Mouse (Mus musculus): ENCODE measurements around the gene Ndufv3. TPM values are rescaled to one million over a fixed set of nuclear protein-coding genes. Genes with fewer than 3 reads are reported as not detected.
A peak's percentile ranks its signal among the peaks of the same experiment; 100 is the strongest.
"Not testable (repeated sequence)": the region's sequence is repeated elsewhere in the genome, so short reads cannot be mapped to it uniquely, and the experiment has no call there.

The Ndufv3 gene
- polyA plus RNA-seq, 1 experiment from 2014 or later = 273 TPM

GRCm38 (mm10) chr17:31519344-31519945, 470 bp upstream of the Ndufv3 start:
- no peaks in the 10 kb centered on the region for H3K9me3 ChIP-seq (replicated peaks)
- no peak overlapping the region for H3K9ac ChIP-seq
- H3K4me1 ChIP-seq = peaks cover 18% of the 10 kb centered on the region
- peak overlapping the region; percentile 74 for H3K4me3 ChIP-seq
- peak overlapping the region; percentile 70 for H3K27ac ChIP-seq
- H3K4me2 ChIP-seq (replicated peaks) = peak overlapping the region; percentile 58
- ATAC-seq (ENCODE audit: low FRiP score) = peak; percentile 47
- H3K36me3 ChIP-seq = peaks cover 9% of the 10 kb centered on the region
- 5% methylated on average over 7 of the region's 7 CpGs for WGBS
- no peaks in the 10 kb centered on the region for H3K27me3 ChIP-seq

GRCm38 (mm10) chr17:31520895-31521294, 980 bp downstream of the Ndufv3 start:
- peak; percentile 14; the same call in 1 of the 2 replicates for ATAC-seq (ENCODE audit: low FRiP score)
- Histone ChIP-seq H3K9ac (peak overlapping the region; percentile 78), H3K36me3 (peaks cover 11% of the 10 kb centered on the region), H3K27ac (no peak overlapping the region), H3K4me3 (peak overlapping the region; percentile 74), H3K9me3 (replicated peaks) (no peaks in the 10 kb centered on the region), H3K27me3 (no peaks in the 10 kb centered on the region), H3K4me1 (peaks cover 16% of the 10 kb centered on the region), H3K4me2 (replicated peaks) (peak overlapping the region; percentile 58)
- 19% methylated on average over 3 of the region's 3 CpGs for WGBS

GRCm38 (mm10) chr17:31521948-31522347, 2.0 kb downstream of the Ndufv3 start:
- Histone ChIP-seq H3K9me3 (replicated peaks) (no peaks in the 10 kb centered on the region), H3K4me1 (peaks cover 16% of the 10 kb centered on the region), H3K27ac (peak overlapping the region; percentile 48; the same call in 1 of the 2 replicates), H3K4me3 (no peak overlapping the region), H3K36me3 (peaks cover 17% of the 10 kb centered on the region), H3K4me2 (replicated peaks) (peak overlapping the region; percentile 58; the same call in 1 of the 2 replicates), H3K9ac (no peak overlapping the region), H3K27me3 (no peaks in the 10 kb centered on the region)
- ATAC-seq (ENCODE audit: low FRiP score) = no peak
- WGBS = 84% methylated on average over 6 of the region's 6 CpGs

DNA sequence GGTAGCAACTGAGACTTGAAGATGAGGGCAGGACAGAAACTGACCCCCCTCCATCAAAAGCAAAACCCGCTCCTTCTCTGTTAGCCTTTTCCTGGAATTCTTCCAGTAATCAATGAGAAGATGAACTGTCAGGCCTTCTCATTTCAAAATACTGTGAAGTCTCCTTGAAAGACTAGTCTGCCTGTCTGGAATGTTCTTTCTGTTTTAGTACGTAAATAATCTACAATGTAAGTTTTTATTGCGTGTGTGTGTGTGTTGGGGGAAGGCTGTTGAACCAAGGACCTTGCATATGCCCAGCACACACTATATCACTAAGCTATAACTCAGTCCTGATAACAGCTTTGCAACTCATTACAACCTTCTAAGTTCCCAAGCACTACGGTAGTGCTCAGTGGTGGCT, 5.2 kb downstream of the Ndufv3 start:
- Histone ChIP-seq H3K27me3 (no peaks in the 10 kb centered on the region), H3K27ac (no peak overlapping the region), H3K9ac (no peak overlapping the region), H3K4me3 (no peak overlapping the region), H3K4me2 (replicated peaks) (no peak overlapping the region), H3K4me1 (peaks cover 19% of the 10 kb centered on the region), H3K9me3 (replicated peaks) (no peaks in the 10 kb centered on the region), H3K36me3 (peaks cover 38% of the 10 kb centered on the region)
- no peak for ATAC-seq (ENCODE audit: low FRiP score)
- WGBS = 96% methylated on average over 4 of the region's 4 CpGs

DNA sequence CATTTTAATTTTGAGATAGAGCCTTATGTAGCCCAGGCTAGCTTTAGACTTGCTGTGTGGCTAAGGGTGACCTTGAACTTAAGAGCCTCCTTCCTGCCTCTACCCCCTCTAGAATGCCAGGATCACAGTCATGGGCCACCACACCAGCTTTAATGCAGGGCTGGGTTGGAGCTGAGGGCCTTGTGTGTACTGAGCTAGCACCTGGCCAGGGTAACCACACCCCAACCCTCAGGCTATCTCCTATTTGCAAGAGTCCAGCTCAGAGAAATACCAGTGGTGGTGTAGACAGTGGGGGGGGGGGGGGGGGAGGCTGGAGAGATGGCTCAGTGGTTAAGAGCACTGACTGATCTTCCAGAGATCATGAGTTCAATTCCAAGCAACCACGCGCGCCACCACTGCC, 5.9 kb downstream of the Ndufv3 start:
- 98% methylated on average over 3 of the region's 3 CpGs for WGBS
- Histone ChIP-seq H3K9me3 (replicated peaks) (no peaks in the 10 kb centered on the region), H3K36me3 (peaks cover 41% of the 10 kb centered on the region), H3K27ac (no peak overlapping the region), H3K4me3 (no peak overlapping the region), H3K27me3 (no peaks in the 10 kb centered on the region), H3K4me1 (peaks cover 16% of the 10 kb centered on the region), H3K9ac (no peak overlapping the region), H3K4me2 (replicated peaks) (no peak overlapping the region)
- ATAC-seq (ENCODE audit: low FRiP score) = no peak

GRCm38 (mm10) chr17:31529314-31529713, 9.4 kb downstream of the Ndufv3 start:
- Histone ChIP-seq H3K9ac (no peak overlapping the region), H3K4me1 (0 out of 2 replicates have a peak, but pooled peaks cover 3% of the 10 kb centered on the region), H3K27me3 (no peaks in the 10 kb centered on the region), H3K36me3 (peaks cover 41% of the 10 kb centered on the region), H3K9me3 (replicated peaks) (no peaks in the 10 kb centered on the region), H3K4me2 (replicated peaks) (no peak overlapping the region), H3K27ac (no peak overlapping the region), H3K4me3 (no peak overlapping the region)
- 25% methylated on average over 15 of the region's 15 CpGs for WGBS
- ATAC-seq (ENCODE audit: low FRiP score) = no peak

DNA sequence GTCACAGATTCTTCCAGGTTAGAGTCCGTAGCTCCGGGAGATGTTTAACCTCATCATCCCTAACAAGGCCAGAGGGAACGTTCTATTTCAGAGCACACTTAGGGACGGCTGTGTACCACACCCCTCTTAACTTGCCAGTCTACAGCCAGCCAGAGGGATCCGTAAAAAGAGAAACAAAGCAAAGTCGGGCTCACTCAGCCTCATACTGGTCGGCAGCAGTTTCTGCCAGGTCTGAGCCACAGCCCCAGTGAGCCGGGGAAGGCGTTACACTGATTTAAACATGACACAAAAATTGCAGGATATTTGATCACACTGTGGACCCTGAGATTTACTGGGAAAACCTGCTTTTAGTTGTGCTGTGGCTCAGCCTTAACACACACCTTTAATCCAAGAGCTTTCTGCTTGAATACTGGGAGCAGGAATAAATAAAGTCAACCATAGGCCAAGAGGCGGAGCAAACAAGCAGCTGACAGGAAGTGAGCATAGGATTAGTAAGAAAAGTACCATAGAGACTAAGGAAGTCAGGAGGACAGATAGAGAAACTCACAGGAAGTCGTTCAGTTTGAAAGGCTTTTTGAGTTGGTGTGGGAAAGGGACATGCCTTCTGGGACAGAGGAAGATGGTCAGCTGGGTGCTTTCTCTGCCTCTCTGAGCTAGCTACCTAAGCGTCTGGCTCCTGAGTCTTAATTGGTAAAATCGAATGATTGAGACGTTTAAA, 11.7 kb downstream of the Ndufv3 start:
- no peak overlapping the region for H3K4me3 ChIP-seq
- H3K36me3 ChIP-seq = peaks cover 37% of the 10 kb centered on the region
- no peak overlapping the region for H3K27ac ChIP-seq
- peaks cover 18% of the 10 kb centered on the region for H3K4me1 ChIP-seq
- ATAC-seq (ENCODE audit: low FRiP score) = no peak
- H3K4me2 ChIP-seq (replicated peaks) = no peak overlapping the region
- no peaks in the 10 kb centered on the region for H3K9me3 ChIP-seq (replicated peaks)
- H3K9ac ChIP-seq = no peak overlapping the region
- 89% methylated on average over 14 of the region's 14 CpGs for WGBS
- H3K27me3 ChIP-seq = no peaks in the 10 kb centered on the region

DNA sequence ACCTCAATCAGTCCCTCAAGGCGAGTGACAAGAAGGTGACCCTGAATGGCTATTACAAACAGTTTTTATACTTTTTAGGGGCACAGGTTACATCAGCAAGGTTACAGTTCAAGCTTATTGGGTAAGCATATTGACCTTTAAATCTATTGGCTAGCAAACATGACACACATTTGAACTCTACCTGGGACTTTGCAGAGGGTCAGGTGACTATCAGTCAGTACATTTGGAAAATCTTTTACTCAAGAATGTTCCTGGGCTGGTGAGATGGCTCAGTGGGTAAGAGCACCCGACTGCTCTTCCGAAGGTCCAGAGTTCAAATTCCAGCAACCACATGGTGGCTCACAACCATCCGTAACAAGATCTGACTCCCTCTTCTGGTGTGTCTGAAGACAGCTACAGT, 12.4 kb downstream of the Ndufv3 start:
- WGBS = 94% methylated on average over 4 of the region's 4 CpGs
- H3K27ac ChIP-seq; H3K4me2 ChIP-seq (replicated peaks); H3K27me3 ChIP-seq; H3K9ac ChIP-seq; ATAC-seq (ENCODE audit: low FRiP score); H3K9me3 ChIP-seq (replicated peaks); H3K4me3 ChIP-seq: not testable (repeated sequence)
- Histone ChIP-seq H3K4me1 (peaks cover 18% of the 10 kb centered on the region), H3K36me3 (peaks cover 29% of the 10 kb centered on the region)

GRCm38 (mm10) chr17:31535358-31535757, 15.4 kb downstream of the Ndufv3 start:
- H3K9me3 ChIP-seq (replicated peaks) = no peaks in the 10 kb centered on the region
- peaks cover 15% of the 10 kb centered on the region for H3K4me1 ChIP-seq
- peak; percentile 52 for ATAC-seq (ENCODE audit: low FRiP score)
- no peak overlapping the region for H3K4me3 ChIP-seq
- peaks cover 12% of the 10 kb centered on the region for H3K36me3 ChIP-seq
- H3K27me3 ChIP-seq = no peaks in the 10 kb centered on the region
- peak overlapping the region; percentile 90 for H3K27ac ChIP-seq
- 79% methylated on average over 4 of the region's 4 CpGs for WGBS
- peak overlapping the region; percentile 7; the same call in 1 of the 2 replicates for H3K4me2 ChIP-seq (replicated peaks)
- no peak overlapping the region for H3K9ac ChIP-seq

GRCm38 (mm10) chr17:31535871-31536629, 16.1 kb downstream of the Ndufv3 start:
- H3K4me2 ChIP-seq (replicated peaks) = peak overlapping the region; percentile 7; the same call in 1 of the 2 replicates
- peak; percentile 86 for ATAC-seq (ENCODE audit: low FRiP score)
- H3K9me3 ChIP-seq (replicated peaks) = no peaks in the 10 kb centered on the region
- no peak overlapping the region for H3K4me3 ChIP-seq
- H3K9ac ChIP-seq = no peak overlapping the region
- H3K27me3 ChIP-seq = no peaks in the 10 kb centered on the region
- 24% methylated on average over 8 of the region's 8 CpGs for WGBS
- H3K36me3 ChIP-seq = peaks cover 7% of the 10 kb centered on the region
- peak overlapping the region; percentile 90 for H3K27ac ChIP-seq
- H3K4me1 ChIP-seq = peaks cover 19% of the 10 kb centered on the region

DNA sequence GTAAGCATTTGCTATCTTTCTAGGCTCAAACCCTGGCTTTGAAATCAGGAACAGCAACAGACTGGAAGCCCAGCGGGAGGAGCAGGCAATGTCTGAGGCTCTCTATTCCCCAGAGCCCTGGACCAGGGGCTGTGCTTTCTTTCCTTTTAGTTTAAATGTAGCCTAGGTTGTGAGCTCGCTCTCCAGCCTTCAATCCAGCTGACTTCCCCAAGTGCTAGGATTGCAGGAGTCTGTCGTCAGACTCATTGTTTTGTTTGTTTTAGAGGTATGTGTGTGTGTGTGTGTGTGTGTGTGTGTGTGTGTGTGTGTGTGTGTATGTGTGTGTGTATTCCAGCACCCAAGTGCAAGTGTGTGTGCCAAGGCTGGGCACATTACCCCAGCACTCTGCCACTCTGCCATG, 20.2 kb downstream of the Ndufv3 start:
- Histone ChIP-seq H3K9ac (no peak overlapping the region), H3K4me2 (replicated peaks) (no peak overlapping the region), H3K9me3 (replicated peaks) (no peaks in the 10 kb centered on the region), H3K4me3 (no peak overlapping the region), H3K36me3 (no peaks in the 10 kb centered on the region), H3K27me3 (no peaks in the 10 kb centered on the region), H3K27ac (peak overlapping the region; percentile 76; the same call in 1 of the 2 replicates), H3K4me1 (peaks cover 34% of the 10 kb centered on the region)
- no peak for ATAC-seq (ENCODE audit: low FRiP score)
- 63% methylated on average over 3 of the region's 3 CpGs for WGBS

DNA sequence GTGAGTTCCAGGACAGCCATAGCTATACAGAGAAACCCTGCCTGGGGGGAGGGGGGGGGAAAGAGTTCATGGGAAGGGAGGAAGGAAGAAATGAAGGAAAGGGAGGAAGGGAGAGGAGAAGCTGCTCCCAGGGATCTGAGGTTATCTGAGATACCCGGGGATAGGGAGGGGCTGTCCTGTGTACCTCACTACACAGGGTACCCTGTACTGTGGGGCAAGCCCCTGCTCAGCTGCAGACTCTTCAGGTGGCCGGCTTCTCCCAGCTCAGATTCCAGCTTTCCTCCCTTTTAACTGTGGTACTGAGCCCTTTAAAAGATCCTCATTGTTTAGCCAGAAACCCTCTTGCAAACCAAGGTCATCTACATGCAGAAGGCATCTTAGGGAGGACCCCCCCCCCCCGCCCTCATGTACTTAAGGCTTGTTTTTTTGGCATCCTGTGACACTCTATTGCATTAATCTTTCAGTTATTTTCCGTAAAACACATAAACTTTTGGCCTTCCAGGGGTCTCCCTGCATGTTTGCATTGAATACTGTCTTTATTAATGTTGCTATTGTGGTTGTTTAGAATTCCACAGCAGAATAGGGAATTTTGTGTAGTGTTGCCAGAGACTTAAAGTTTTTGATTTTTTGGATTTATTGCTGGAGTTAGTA, 21.0 kb downstream of the Ndufv3 start:
- ATAC-seq (ENCODE audit: low FRiP score) = no peak
- WGBS = 36% methylated on average over 4 of the region's 4 CpGs
- peaks cover 26% of the 10 kb centered on the region for H3K4me1 ChIP-seq
- no peaks in the 10 kb centered on the region for H3K36me3 ChIP-seq
- H3K27ac ChIP-seq = peak overlapping the region; percentile 76
- no peaks in the 10 kb centered on the region for H3K27me3 ChIP-seq
- no peak overlapping the region for H3K4me2 ChIP-seq (replicated peaks)
- H3K9me3 ChIP-seq (replicated peaks) = no peaks in the 10 kb centered on the region
- H3K4me3 ChIP-seq = no peak overlapping the region
- no peak overlapping the region for H3K9ac ChIP-seq
